Mouse (Mus musculus): ENCODE measurements around the gene Fga.

Fga gene

DNA sequence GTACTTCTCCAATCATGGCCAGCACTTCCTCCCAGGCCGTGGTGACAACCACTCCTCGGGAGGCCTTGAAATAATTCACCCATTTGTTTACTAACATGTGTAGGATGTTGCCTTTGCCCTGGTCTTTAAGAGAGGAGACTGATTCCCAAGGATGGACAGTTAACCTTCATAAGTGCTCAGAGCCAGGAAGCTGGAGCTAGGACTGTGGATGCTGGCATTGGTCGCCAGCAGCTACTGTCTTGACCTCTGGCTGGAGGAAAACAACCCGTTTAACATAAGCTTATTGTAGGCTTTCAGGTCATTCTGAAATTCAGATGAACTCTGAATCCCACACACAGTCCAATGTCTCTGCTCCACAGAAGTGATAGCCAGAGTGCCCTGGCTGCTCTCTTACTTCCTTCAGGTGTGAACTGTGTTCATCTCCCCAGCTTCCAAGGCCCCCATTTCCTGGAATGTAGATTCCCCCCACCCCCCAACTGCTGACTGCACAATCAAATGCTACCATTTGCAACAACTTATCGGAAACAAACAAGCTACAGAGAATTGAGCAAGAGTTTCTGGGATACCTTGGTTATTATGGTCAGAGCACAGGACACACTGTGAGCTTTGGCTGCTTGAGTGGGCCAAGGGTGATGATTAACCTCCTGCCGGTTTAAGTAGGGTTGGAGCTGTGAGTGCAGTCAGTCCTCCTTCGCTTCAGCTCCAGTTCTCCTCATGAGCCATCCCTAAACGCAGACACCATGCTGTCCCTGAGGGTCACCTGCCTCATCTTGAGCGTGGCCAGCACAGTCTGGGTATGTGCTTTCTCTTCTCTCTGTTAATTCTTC, at the start of gene Fga:
Fga (plus strand) TSS at position 602 of the 827 bp plus-strand sequence.
- in situ Hi-C loops (cut with MboI; ENCODE audit: unreplicated experiment in 2 of 2), result no loop called here

DNA sequence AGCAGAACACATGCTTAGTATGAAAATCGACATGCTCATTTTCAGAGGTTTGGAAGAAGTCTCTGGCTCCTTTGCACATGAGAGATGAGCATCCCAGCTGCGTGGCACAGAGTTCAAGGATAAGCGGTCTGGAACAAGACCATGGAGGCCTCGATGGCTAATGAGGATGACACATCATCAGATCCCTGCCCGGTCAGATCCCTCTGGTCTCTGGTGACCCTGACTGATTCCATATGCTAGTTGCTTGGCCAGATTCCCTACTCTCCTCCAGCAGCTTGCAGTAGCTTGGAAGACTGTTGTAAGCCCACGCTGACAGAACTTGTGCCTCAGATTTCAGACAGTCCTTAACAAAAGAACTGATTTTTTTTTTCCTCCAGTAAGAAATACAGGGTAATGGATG, 45.1 kb upstream of the Fga start:
- in situ Hi-C loops (cut with MboI; ENCODE audit: unreplicated experiment in 2 of 2), result no loop called here

DNA sequence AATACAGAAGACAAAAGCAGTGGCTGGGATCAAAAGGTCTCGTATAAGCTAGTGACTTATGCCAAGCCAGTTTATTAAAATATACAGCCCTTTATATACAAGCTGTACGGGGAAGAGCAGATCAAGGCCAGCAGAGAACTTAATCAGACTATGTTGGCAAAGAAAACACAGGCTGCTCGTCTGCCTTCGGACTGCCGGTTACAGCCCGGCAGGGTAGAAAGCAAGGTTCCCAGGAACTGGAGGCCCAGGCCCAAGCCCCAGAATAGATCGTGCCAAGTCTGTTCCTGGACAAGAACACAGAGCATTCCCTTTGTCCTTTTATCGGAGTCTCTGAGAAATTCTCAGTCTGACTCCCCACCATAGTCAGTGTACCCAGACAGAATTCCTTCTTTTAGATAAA, 44.0 kb upstream of the Fga start:
- in situ Hi-C loops (cut with MboI; ENCODE audit: unreplicated experiment in 2 of 2), result no loop called here

DNA sequence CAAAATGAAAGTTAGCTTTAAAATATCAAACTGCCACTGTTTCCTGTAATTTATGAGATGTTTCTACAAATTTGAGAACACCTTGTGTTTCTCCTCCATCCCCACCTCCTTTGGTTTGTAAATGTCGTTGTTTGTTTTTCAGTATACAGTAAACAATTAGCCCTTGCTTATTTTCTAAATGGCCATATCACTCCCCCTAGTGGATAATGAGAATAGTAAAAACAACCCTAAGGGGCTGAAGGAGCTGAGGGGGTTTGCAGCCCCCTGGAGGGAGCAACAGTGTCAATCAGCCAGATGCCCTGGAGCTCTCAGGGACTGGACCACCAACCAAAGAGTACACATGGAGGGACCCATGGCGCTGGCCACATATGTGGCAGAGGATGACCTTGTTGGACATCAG, 41.0 kb upstream of the Fga start:
- in situ Hi-C loops (cut with MboI; ENCODE audit: unreplicated experiment in 2 of 2), result no loop called here

DNA sequence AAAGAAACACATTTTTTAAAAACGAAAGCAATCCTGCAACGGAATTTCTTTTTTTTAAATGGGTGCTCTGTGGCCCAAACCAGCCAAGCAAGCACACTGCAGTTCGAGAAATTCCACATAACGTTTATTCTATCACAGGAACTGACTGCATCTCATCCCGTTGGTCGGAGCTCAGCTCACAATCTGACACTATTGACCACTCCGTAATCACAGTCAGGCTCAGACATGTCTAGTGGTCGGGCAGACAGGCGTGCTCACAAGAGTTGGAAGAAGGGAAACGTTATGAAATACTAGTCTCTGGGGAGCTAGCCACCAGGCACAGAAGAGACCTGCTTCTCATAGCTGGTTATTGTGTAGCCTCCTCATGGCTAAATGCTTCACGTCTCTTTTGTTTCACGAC, 33.9 kb upstream of the Fga start:
- in situ Hi-C loops (cut with MboI; ENCODE audit: unreplicated experiment in 2 of 2), result no loop called here

DNA sequence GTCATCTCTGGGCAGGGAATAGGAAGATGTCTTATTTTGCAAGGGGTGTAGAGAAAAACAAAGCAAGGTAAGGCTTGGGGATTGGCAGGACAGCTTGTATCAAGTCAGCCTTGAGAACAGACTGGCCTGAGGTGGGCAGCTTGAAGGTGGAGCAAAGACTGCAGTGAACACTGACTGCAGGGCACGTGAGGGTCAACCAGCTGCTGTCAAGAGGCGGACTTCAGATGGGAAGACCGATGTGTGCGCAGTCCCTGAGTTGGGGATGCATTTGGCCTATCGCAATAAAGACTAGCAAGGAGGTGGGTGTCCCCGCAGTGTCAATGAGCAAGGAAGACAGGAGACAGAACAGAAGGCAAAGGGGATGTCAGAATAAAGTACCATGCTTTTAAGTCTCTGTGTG, 32.9 kb upstream of the Fga start:
- in situ Hi-C loops (cut with MboI; ENCODE audit: unreplicated experiment in 2 of 2), result no loop called here

DNA sequence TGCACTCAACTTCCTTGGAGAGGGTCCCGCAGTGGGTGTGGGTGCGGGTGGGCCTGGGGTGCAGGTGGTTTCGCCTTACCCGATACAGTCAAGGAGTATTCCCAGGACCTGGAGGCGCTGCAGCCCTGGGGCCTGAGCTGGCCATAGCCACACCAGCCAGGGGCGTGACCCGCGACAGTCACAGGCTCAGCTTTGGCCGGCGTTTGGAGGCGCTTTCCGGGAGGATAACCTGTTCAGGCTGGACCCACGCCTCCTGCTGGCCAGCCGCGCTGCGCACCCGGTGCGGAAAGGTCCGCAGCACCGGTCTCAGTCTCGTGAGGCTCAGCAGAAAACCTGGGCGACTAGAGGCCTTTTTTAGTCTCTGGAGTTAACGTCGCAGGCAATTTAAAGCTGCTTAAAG, 30.5 kb upstream of the Fga start:
- in situ Hi-C loops (cut with MboI; ENCODE audit: unreplicated experiment in 2 of 2), result loop anchor here (5.0 kb wide), 2 partner anchors 277 to 287 kb away; no protein-coding TSS in a partner anchor

DNA sequence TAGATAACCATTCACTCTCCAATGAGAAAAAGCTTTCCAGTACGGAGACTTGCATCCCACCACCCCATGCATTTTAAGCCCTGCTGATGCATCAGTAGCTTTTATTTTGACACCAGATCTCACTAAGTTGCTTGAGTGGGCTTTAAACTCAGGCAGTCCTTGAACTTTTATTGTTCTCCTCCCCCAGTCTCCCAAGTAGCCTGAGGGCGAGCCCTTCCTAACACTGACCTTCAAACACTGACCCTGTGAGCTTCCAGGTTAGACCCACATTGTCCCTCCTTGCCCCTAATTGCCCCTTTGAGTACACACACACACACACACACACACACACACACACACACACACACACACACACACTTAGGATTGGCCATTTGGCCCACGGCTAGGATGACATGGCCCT, 29.2 kb upstream of the Fga start:
- in situ Hi-C loops (cut with MboI; ENCODE audit: unreplicated experiment in 2 of 2), result loop anchor here (5.0 kb wide), 2 partner anchors 276 to 286 kb away; no protein-coding TSS in a partner anchor

DNA sequence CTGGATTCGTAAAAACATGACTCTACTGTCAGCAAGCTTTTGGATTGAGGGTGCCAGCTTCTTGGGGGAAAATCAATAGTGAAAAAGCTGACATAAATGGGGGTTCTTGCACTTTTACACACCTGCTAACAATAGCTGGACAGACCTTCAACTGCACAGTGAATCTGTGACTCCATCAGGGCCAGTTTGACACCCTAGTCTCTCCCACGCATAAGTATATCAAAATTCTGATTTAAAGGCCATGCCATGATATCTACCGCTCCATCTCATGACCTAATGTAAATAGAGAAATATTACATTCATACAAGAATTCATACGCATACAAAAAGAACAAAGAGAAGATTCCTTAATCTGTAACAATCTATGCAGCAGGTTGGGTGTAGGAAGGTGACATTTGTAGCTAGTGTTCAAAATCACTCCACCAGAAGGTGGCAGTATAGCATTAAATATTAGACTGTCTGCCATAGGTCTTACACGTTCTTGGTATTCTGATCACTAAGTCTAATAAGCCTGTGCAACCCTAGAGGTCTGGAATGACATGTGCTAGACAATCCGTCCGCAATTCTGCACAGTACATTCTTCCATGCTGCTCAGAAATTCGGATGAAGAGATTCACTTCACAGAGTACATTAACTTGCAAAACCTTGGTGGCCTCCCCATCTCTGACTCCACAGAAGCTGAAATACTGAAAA, 27.0 kb upstream of the Fga start:
- in situ Hi-C loops (cut with MboI; ENCODE audit: unreplicated experiment in 2 of 2), result loop anchor here (5.0 kb wide), 2 partner anchors 273 to 283 kb away; no protein-coding TSS in a partner anchor

DNA sequence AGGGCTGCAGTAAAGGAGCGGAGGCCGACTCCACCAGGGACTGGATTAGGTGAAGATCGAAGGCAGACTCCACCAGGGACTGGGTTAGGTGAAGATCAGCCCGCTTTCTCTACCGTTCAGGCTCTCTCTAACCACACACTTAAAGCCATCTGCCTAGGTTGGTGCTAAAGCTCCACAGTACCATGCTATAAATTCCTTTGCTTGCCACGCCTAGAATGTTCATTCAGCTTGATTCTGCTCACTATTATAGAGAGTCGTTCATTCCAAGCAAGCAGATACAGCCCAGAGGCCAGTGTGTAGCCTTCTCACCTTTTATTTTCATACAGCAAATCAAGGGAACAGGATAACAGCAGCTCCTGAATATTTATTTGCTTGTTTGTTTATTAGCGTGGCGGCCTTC, 25.9 kb upstream of the Fga start:
- in situ Hi-C loops (cut with MboI; ENCODE audit: unreplicated experiment in 2 of 2), result loop anchor here (5.0 kb wide), 4 partner anchors 52 to 282 kb away; no protein-coding TSS in a partner anchor

DNA sequence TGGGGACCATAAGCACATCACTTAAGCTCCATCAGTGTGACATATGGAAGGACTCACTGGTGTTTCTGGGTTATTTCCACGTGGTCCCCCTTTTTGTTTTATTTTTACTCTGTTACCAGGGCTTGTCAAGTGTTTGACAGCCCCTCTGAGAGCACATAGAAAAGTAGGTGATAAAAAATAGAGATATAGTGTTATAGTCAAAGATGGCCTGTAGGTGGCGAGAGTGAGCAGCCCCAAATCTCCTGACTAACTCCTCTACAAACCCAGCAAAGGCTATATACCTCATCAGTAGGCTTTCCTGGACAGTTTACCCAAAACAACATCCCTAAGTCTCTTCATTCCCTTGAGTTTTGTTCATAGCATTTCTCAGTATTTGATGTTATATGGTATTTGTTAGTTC, 23.7 kb upstream of the Fga start:
- in situ Hi-C loops (cut with MboI; ENCODE audit: unreplicated experiment in 2 of 2), result loop anchor here (5.0 kb wide), 2 partner anchors 50 to 80 kb away; no protein-coding TSS in a partner anchor

DNA sequence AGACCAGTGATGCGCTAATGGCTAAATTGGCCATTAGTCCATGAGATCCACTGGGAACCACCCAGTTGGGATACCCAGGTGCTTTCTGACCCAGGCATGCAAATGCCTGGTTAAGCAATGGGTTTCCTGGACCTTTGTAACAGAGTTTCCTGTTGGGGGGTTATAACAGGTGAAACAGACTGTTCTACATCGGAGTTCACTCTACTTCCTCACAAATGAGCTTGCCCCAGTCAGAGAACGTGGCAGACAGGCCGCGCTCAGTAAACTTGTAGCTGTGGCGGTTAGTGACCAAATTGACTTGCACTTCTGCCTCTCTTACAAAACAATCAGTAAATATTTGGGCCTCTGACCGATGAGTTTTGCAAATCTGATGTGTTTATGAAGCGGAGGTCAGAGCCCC, 22.8 kb upstream of the Fga start:
- in situ Hi-C loops (cut with MboI; ENCODE audit: unreplicated experiment in 2 of 2), result loop anchor here (5.0 kb wide), 2 partner anchors 49 to 79 kb away; no protein-coding TSS in a partner anchor

DNA sequence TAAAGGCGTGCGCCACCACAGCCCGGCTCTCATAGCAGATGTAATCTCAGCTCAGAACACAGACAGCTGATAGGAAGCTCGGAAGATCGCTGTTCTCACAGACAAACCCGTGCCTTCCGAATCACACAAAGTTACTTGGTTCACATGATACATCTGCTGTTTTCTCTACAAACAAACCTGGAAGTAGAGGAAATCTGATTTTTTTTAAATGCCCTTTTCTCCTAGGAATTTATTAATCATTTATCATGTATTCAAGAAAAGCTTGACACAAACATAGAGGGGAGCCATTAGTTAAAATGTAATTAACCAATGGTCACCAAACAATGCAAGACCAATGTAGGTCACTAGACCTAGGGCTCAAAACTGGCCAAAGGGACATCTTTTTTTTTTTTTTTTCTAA, 21.1 kb upstream of the Fga start:
- in situ Hi-C loops (cut with MboI; ENCODE audit: unreplicated experiment in 2 of 2), result loop anchor here (5.0 kb wide), 2 partner anchors 48 to 78 kb away; no protein-coding TSS in a partner anchor

DNA sequence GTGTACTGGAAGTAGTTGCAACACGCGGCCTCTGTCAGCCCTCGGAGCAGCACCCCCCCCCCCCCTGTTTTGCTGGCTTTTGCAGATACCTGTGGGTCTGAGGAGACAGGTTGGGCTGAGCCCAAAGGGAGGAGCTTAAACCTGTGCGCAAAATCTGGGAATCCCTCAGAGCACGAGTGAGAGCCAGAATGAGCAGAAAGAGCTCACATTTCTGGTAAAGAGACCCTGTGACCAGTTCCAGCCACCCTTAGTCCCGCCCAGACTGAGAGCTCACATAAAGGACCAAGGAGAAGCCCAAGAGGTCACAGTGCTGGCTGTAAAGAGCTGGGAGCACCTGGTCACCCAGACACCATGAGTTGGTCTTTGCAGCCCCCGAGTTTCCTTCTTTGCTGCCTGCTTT, 18.3 kb upstream of the Fga start, which contains the start of gene Fgg:
Fgg (plus strand) TSS at position 168 of the 400 bp plus-strand sequence.
- in situ Hi-C loops (cut with MboI; ENCODE audit: unreplicated experiment in 2 of 2), result no loop called here

DNA sequence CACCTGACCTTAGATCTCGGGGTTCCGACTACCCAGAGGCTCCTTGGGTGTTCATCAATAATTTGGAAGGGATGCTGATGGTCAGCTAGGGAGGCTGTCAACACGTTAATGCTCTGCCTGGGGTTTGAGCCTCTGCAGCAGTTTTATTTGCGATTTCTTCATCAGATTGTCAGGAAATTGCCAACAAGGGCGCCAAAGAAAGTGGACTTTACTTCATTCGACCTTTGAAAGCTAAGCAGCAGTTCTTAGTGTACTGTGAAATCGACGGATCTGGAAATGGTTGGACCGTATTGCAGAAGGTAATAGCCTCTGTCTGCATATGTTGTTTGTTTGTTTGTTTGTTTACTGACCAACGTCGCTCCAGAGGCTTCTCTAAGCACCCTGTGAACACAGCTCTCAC, 15.6 kb upstream of the Fga start:
- in situ Hi-C loops (cut with MboI; ENCODE audit: unreplicated experiment in 2 of 2), result no loop called here

DNA sequence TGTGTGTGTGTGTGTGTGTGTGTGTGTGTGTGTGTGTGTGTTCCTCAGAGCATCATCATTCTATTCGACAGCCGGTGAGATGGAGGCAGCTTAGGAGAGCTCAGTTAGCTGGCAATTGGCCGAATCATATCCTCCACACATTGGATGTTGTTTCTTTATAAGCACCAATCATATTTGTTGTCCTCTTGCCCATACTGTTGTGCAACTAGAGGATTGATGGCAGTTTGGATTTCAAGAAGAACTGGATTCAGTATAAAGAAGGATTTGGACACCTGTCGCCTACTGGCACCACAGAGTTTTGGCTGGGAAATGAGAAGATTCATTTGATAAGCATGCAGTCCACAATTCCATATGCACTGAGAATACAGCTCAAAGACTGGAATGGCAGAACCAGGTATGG, 14.7 kb upstream of the Fga start:
- in situ Hi-C loops (cut with MboI; ENCODE audit: unreplicated experiment in 2 of 2), result no loop called here

DNA sequence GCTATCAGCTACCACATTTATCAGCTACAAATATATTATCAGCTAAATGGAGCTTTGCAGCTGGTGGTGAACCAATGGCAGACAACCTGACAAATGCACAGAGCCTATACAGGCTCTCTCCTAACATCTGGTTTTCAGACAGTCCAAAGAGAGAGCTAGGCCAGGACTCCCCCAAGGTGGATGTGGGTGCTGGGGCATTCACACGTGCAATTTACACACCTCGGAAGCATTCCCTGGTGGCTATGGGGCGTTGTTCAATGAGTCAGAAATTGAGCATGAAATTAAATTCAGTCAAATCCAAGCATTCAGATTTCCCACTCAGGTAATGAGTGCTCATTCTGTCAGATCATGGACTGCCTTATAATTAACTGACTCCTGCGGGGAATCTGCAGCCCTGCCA, 14.3 kb upstream of the Fga start:
- in situ Hi-C loops (cut with MboI; ENCODE audit: unreplicated experiment in 2 of 2), result no loop called here

DNA sequence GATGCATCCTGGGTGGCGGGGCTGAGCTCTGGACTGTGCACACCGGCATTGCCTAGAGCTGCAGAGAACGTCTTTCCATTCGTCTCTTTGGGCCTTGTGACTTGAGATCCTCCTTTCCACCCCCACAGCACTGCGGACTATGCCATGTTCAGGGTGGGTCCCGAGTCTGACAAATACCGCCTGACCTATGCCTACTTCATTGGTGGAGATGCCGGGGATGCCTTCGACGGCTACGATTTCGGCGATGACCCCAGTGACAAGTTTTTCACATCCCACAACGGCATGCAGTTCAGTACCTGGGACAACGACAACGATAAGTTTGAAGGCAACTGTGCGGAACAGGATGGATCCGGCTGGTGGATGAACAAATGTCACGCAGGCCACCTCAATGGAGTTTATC, 13.2 kb upstream of the Fga start:
- in situ Hi-C loops (cut with MboI; ENCODE audit: unreplicated experiment in 2 of 2), result no loop called here

DNA sequence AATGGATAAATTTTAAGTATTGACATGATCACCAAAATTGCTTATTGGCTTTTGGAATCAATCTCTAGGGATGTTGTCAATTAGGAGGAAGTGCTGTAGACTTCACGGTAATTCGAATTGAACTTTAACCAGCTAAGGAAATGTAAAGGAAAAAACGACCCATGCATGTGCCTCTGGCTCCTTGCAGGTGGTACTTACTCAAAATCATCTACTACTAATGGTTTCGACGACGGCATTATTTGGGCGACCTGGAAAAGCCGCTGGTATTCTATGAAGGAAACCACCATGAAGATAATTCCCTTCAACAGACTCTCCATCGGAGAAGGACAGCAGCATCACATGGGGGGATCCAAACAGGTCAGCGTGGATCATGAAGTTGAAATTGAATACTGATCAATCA, 11.9 kb upstream of the Fga start:
- in situ Hi-C loops (cut with MboI; ENCODE audit: unreplicated experiment in 2 of 2), result no loop called here

DNA sequence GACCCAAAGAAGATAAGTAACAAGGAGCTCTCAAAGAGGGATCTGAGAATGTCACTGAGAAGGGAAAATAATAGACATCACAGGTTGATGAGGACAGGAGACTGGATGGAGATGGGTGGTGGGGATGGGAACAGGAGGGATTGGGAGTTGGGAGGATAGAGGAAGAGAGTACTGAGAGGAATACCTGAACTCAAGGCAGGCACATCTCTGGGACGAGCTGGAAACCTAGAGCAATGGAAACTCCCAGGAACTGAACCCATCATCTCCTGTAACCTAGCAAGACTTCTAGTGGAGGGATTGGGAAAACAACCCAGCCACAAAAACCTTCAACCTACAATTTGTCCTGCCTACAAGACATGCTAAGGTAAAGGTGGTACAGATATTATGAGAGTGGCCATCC, 9.6 kb upstream of the Fga start:
- in situ Hi-C loops (cut with MboI; ENCODE audit: unreplicated experiment in 2 of 2), result no loop called here

DNA sequence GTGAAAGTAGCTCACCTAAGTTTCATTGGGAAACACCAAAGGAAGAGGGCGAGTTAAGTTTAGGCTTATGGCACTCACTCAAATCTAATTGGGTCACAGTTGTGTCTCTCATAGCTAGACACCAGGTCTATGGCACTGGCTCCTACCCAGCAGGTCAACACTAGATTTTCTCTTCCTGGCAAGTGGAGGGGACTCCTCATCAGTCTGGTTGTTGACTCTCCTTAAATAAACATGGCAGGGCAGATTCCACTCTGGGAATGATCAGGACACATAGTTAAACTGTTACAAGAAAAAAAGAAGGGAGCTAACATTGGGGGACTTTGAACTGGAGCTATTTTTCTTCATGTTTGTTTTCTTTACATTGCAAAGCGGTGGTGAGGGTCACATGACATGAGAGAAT, 5.5 kb upstream of the Fga start:
- in situ Hi-C loops (cut with MboI; ENCODE audit: unreplicated experiment in 2 of 2), result no loop called here

DNA sequence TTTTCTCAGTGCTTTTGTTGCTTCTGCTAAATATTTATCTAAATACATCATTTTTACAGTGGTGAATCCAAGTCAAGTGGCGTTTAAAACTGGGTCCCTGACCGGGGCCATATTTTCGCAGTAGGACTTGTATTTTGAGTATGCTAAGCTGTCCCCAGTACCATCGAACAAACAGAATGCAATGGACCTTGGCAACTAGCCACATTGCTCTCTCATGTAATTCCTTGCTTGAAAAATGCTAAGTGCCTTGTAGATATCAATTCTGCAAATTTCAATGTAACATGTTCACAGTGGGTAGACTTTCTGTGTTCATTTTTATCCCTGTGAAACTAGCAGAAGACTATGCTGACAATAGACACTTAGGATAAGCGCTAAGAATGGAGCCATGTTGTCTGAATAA, 4.7 kb upstream of the Fga start:
- in situ Hi-C loops (cut with MboI; ENCODE audit: unreplicated experiment in 2 of 2), result no loop called here

All from v-Abl transformed pro-B cells (cell line).